Mouse (Mus musculus): ENCODE measurements around the gene Kcnd3. TPM values are rescaled to one million over a fixed set of nuclear protein-coding genes. Genes with fewer than 3 reads are reported as not detected.
A peak's percentile ranks its signal among the peaks of the same experiment; 100 is the strongest.

Kcnd3 gene
- polyA plus RNA-seq, 1 experiment from 2014 or later: 3.6 TPM

- Histone ChIP-seq H3K9me3 (no peaks in the 10 kb centered on the region), H3K9ac (no peak overlapping the region), H3K36me3 (no peaks in the 10 kb centered on the region), H3K27ac (no peak overlapping the region), H3K4me1 (no peaks in the 10 kb centered on the region), H3K4me3 (no peak overlapping the region), H3K4me2 (replicated peaks) (no peak overlapping the region), H3K27me3 (replicated peaks) (no peaks in the 10 kb centered on the region)
- 91% methylated on average over 13 of the region's 13 CpGs for WGBS
- no peak for ATAC-seq (ENCODE audit: low FRiP score, low read depth)
These were observed 201.6 kb downstream of the Kcnd3 start for GRCm38 (mm10) chr3:105653544-105654380.

- H3K4me3 ChIP-seq: no peak overlapping the region
- H3K4me1 ChIP-seq: no peaks in the 10 kb centered on the region
- H3K4me2 ChIP-seq (replicated peaks): no peak overlapping the region
- 91% methylated on average over 11 of the region's 11 CpGs for WGBS
- no peak for ATAC-seq (ENCODE audit: low FRiP score, low read depth)
- no peak overlapping the region for H3K27ac ChIP-seq
- H3K9me3 ChIP-seq: no peaks in the 10 kb centered on the region
- no peaks in the 10 kb centered on the region for H3K36me3 ChIP-seq
- H3K27me3 ChIP-seq (replicated peaks): no peaks in the 10 kb centered on the region
- H3K9ac ChIP-seq: no peak overlapping the region
These were observed 203.0 kb downstream of the Kcnd3 start for GRCm38 (mm10) chr3:105655031-105655585.

GRCm38 (mm10) chr3:105660530-105660929 lies 208.4 kb downstream of the Kcnd3 start:
- no peaks in the 10 kb centered on the region for H3K9me3 ChIP-seq
- no peak overlapping the region for H3K4me3 ChIP-seq
- no peaks in the 10 kb centered on the region for H3K27me3 ChIP-seq (replicated peaks)
- H3K36me3 ChIP-seq: no peaks in the 10 kb centered on the region
- 77% methylated on average over 2 of the region's 2 CpGs for WGBS
- H3K27ac ChIP-seq: no peak overlapping the region
- H3K4me2 ChIP-seq (replicated peaks): no peak overlapping the region
- H3K9ac ChIP-seq: no peak overlapping the region
- no peak for ATAC-seq (ENCODE audit: low FRiP score, low read depth)
- no peaks in the 10 kb centered on the region for H3K4me1 ChIP-seq

- no peak for ATAC-seq (ENCODE audit: low FRiP score, low read depth)
These were observed 210.9 kb downstream of the Kcnd3 start for GRCm38 (mm10) chr3:105663043-105663442.

DNA sequence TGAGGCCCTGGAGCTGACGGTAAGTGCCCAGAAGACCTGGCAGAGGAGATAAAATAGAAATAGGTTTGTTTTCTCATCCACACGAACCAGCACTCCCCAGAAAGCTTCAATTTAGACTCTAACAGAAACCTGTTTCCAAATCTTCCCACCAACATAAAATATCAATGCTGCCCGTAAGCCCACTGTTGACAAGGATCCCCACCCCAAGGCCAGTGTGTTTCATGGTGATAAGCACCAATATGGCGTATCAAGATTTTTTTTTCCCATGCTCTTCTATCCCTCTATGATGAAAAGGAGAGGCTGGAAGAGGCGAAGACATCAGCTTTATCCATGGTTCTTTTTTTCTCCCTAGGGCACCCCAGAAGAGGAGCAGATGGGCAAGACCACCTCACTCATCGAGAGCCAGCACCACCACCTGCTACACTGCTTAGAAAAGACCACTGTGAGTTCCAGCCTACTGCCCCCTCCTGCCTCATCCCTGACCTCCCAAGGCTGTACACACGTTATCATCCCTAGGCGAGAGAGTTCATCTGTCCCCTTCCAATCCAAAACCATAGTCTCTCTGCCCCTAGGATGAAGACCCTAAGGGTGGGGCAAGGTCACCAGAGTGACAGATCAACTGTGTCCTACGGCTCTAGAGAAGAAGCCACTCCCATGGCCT lies 213.1 kb downstream of the Kcnd3 start:
- Histone ChIP-seq H3K9ac (no peak overlapping the region), H3K27me3 (replicated peaks) (no peaks in the 10 kb centered on the region), H3K4me3 (no peak overlapping the region), H3K27ac (no peak overlapping the region), H3K4me1 (no peaks in the 10 kb centered on the region), H3K9me3 (no peaks in the 10 kb centered on the region), H3K4me2 (replicated peaks) (no peak overlapping the region), H3K36me3 (no peaks in the 10 kb centered on the region)
- no peak for ATAC-seq (ENCODE audit: low FRiP score, low read depth)
- WGBS: 85% methylated on average over 9 of the region's 9 CpGs

More at GRCm38 (mm10) chr3:105663043-105663442, 210.9 kb downstream of the Kcnd3 start:
- Histone ChIP-seq H3K4me3 (no peak overlapping the region), H3K27ac (no peak overlapping the region), H3K36me3 (no peaks in the 10 kb centered on the region), H3K4me2 (replicated peaks) (no peak overlapping the region), H3K9ac (no peak overlapping the region), H3K4me1 (no peaks in the 10 kb centered on the region), H3K27me3 (replicated peaks) (no peaks in the 10 kb centered on the region), H3K9me3 (no peaks in the 10 kb centered on the region)
- 87% methylated on average over 8 of the region's 8 CpGs for WGBS

DNA sequence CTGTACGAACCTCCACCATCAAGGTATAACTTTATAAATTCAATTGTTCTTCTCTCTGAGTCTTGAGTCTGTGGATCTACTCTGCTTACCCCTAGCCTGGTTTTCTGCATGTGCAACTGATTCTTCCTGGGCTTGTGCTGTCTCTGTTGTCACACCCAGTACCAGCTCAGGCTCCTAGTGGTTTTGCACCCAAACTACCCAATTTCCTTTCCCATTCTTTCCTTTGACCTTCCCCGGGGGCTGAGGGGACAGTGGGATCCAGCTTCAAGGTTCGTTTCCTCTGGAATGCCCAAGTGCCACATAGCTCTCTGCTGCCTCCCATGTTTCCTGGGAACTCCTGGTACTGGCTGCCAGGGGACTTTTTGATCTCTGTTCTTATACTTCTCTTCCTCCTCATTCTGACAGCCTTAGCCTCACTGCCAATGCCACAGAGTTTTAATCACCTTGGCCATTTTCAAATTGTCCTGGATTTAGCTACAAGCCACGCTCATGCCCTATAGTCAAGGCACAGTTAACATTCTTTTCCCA lies 214.9 kb downstream of the Kcnd3 start:
- H3K27me3 ChIP-seq (replicated peaks): no peaks in the 10 kb centered on the region
- H3K36me3 ChIP-seq: no peaks in the 10 kb centered on the region
- H3K9me3 ChIP-seq: no peaks in the 10 kb centered on the region
- no peak overlapping the region for H3K4me3 ChIP-seq
- H3K4me1 ChIP-seq: no peaks in the 10 kb centered on the region
- no peak overlapping the region for H3K27ac ChIP-seq
- H3K9ac ChIP-seq: no peak overlapping the region
- WGBS: 67% methylated on average over 4 of the region's 4 CpGs
- ATAC-seq (ENCODE audit: low FRiP score, low read depth): no peak
- H3K4me2 ChIP-seq (replicated peaks): no peak overlapping the region

DNA sequence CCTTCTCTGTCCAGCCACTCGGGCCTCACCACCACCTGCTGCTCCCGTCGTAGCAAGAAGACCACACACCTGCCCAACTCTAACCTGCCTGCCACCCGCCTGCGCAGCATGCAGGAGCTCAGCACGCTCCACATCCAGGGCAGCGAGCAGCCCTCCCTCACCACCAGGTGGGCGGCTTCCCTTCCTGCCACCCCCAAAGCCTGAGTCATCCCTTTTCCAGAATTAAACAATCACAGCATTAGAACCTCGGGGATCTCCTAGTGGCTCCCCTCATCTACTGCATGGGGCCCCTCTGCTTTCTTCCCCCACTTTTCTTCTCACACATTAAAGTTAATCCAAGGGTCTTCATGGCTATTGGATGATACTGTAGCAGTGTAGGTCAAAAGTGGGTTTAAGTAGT lies 216.0 kb downstream of the Kcnd3 start:
- Histone ChIP-seq H3K27me3 (replicated peaks) (no peaks in the 10 kb centered on the region), H3K9me3 (no peaks in the 10 kb centered on the region), H3K4me3 (no peak overlapping the region), H3K9ac (no peak overlapping the region), H3K4me1 (no peaks in the 10 kb centered on the region), H3K27ac (no peak overlapping the region), H3K4me2 (replicated peaks) (no peak overlapping the region), H3K36me3 (no peaks in the 10 kb centered on the region)
- WGBS: 51% methylated on average over 9 of the region's 9 CpGs
- ATAC-seq (ENCODE audit: low FRiP score, low read depth): no peak

- H3K27ac ChIP-seq: no peak overlapping the region
- no peak overlapping the region for H3K4me3 ChIP-seq
- no peak overlapping the region for H3K4me2 ChIP-seq (replicated peaks)
- no peaks in the 10 kb centered on the region for H3K9me3 ChIP-seq
- H3K9ac ChIP-seq: no peak overlapping the region
- no peaks in the 10 kb centered on the region for H3K27me3 ChIP-seq (replicated peaks)
- H3K4me1 ChIP-seq: no peaks in the 10 kb centered on the region
- WGBS: 88% methylated on average over 3 of the region's 3 CpGs
- no peaks in the 10 kb centered on the region for H3K36me3 ChIP-seq
- ATAC-seq (ENCODE audit: low FRiP score, low read depth): no peak
These were observed 217.6 kb downstream of the Kcnd3 start for GRCm38 (mm10) chr3:105669776-105670175.

DNA sequence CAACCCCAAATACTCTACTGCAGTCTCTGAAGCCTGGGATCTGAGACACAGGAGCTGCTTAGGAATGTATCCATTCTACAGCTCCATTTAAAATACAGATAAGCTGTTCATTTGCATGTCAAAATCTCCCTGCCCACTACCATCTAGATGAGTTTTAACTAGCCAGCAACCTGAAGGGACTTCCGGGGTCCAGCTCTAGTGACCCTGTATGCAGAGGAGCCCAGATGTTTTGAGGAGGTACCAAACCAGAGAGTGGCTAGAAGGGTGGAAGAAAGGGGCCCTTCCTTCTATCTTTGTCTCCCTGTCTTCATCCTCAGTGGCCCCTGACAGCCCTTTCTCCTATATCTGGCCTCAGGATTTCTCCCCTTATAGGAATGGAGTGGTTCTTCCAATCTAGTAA lies 218.7 kb downstream of the Kcnd3 start:
- no peaks in the 10 kb centered on the region for H3K9me3 ChIP-seq
- no peak overlapping the region for H3K4me2 ChIP-seq (replicated peaks)
- ATAC-seq (ENCODE audit: low FRiP score, low read depth): no peak
- no peaks in the 10 kb centered on the region for H3K4me1 ChIP-seq
- H3K4me3 ChIP-seq: no peak overlapping the region
- no peaks in the 10 kb centered on the region for H3K36me3 ChIP-seq
- H3K27ac ChIP-seq: no peak overlapping the region
- H3K9ac ChIP-seq: no peak overlapping the region
- WGBS: 89% methylated on average over 1 of the region's 1 CpGs
- no peaks in the 10 kb centered on the region for H3K27me3 ChIP-seq (replicated peaks)

GRCm38 (mm10) chr3:105674595-105675218 lies 222.6 kb downstream of the Kcnd3 start:
- ATAC-seq (ENCODE audit: low FRiP score, low read depth): peak; percentile 81; the same call in 1 of the 2 replicates

DNA sequence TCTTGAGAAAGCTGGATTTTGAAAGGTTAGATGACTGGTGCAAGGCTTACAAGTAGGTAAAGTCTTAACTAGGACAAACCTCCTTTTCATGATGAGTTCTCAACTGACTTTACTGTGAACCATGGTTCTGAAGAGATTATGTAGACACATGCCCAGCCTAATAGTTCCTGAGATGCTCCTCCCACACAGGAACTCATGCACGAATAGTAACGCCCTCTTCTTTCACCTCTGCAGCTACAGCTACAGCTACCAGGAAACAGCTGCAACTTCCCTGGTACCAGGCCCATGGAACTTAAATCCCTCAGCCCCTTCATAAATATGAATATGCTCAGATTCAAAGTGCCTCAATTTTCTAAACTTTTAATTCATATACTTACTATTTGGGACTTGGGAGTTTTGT lies 223.8 kb downstream of the Kcnd3 start:
- 63% methylated on average over 2 of the region's 2 CpGs for WGBS
- H3K4me2 ChIP-seq (replicated peaks): no peak overlapping the region
- no peak for ATAC-seq (ENCODE audit: low FRiP score, low read depth)
- H3K9ac ChIP-seq: no peak overlapping the region
- no peaks in the 10 kb centered on the region for H3K9me3 ChIP-seq
- H3K4me3 ChIP-seq: no peak overlapping the region
- no peak overlapping the region for H3K27ac ChIP-seq
- no peaks in the 10 kb centered on the region for H3K4me1 ChIP-seq
- H3K36me3 ChIP-seq: peaks cover 23% of the 10 kb centered on the region
- no peaks in the 10 kb centered on the region for H3K27me3 ChIP-seq (replicated peaks)

More at GRCm38 (mm10) chr3:105674595-105675218, 222.6 kb downstream of the Kcnd3 start:
- Histone ChIP-seq H3K4me3 (no peak overlapping the region), H3K36me3 (peaks cover 20% of the 10 kb centered on the region), H3K4me1 (no peaks in the 10 kb centered on the region), H3K4me2 (replicated peaks) (no peak overlapping the region), H3K9me3 (no peaks in the 10 kb centered on the region), H3K27me3 (replicated peaks) (no peaks in the 10 kb centered on the region), H3K27ac (no peak overlapping the region), H3K9ac (no peak overlapping the region)
- WGBS: 21% methylated on average over 7 of the region's 7 CpGs

- ATAC-seq (ENCODE audit: low FRiP score, low read depth): no peak
- Histone ChIP-seq H3K27ac (no peak overlapping the region), H3K36me3 (peaks cover 49% of the 10 kb centered on the region), H3K4me1 (no peaks in the 10 kb centered on the region), H3K9ac (no peak overlapping the region), H3K9me3 (no peaks in the 10 kb centered on the region), H3K4me3 (no peak overlapping the region), H3K27me3 (replicated peaks) (no peaks in the 10 kb centered on the region), H3K4me2 (replicated peaks) (no peak overlapping the region)
- WGBS: 94% methylated on average over 7 of the region's 7 CpGs
These were observed 228.2 kb downstream of the Kcnd3 start for GRCm38 (mm10) chr3:105680346-105680745.

Measured in neural tube, embryonic 12.5 days (tissue).